Mouse (Mus musculus) testis, adult 2 months (tissue): ENCODE data around the gene Dnase1l2.

Experiments used
- CTCF ChIP-seq: fragments of 200-500 bp; IDR thresholded peaks from 2 replicates; pipeline ENCODE4 v1.5.1; 2012; ENCODE audit warnings: low read depth, mild to moderate bottlenecking, inconsistent platforms, low read length, moderate library complexity; ENCODE audit not compliant: control insufficient read depth, insufficient read depth, insufficient replicate concordance
- POLR2A ChIP-seq: fragments of 200-500 bp; IDR thresholded peaks from 2 replicates; pipeline ENCODE4 v1.6.1; 2012; ENCODE audit warnings: low read depth, mild to moderate bottlenecking, inconsistent platforms, low read length, moderate library complexity; ENCODE audit not compliant: control insufficient read depth

GRCm38 (mm10) chr17:24481027-24481815, 38.3 kb upstream of the Dnase1l2 start:
- TF ChIP-seq POLR2A: no peak
- TF ChIP-seq CTCF: no peak
